In the genomic region with DNA sequence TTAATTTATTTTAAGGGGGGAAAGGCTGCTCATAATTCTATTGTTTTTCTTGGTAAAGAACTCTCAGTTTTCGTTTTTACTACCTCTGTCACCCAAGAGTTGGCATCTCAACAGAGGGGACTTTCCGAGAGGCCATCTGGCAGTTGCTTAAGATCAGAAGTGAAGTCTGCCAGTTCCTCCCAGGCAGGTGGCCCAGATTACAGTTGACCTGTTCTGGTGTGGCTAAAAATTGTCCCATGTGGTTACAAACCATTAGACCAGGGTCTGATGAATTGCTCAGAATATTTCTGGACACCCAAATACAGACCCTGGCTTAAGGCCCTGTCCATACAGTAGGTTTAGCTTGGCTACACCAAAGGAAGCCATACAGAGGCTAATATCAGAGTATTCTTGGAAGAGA, we compare ENCODE assay signal across 16 mouse cellular contexts.
DNase-seq lines count a peak whose midpoint lies in the region; ATAC-seq lines count a peak whose summit lies in the region.
"Had no signal": no experiment of that assay in that cellular context is flagged by ENCODE, and none has a peak within 500 bp of the region (broad histone marks: within the 10 kb centered on the region; RNA-seq: fewer than 3 reads in every experiment).

No protein-coding gene starts in this region.

- H3K9ac ChIP-seq in forebrain, embryonic 13.5 days, result no peak overlapping the region
- H3K9ac ChIP-seq: heart, embryonic 13.5 days; limb, embryonic 13.5 days; stomach, embryonic 15.5 days had no signal

- DNase-seq in cerebellum, postnatal 4 days (ENCODE audit: low spot score in 2 of 2), result no peak
- DNase-seq in spleen, postnatal 36 days (ENCODE audit: low spot score in 2 of 2), result peak; percentile 70 to 73
- no peak for DNase-seq in spleen, postnatal 4 days (ENCODE audit: low spot score in 2 of 2)
- DNase-seq in cerebellum, postnatal 25 days, result peak; percentile 65 to 78
- DNase-seq in splenic B cell, adult 2 months (ENCODE audit: low read depth, low spot score), result peak; percentile 77
- DNase-seq: kidney, adult 11 months; kidney, postnatal 36 days; lung, postnatal 10 days; thymus, postnatal 14 days had no signal

- 59% methylated on average over 2 of the region's 2 CpGs for WGBS in forebrain, embryonic 13.5 days

- H3K27me3 ChIP-seq in splenic B cell, adult 2 months (ENCODE audit: control insufficient read depth, insufficient read depth, low read length, poor library complexity, severe bottlenecking), result no peaks in the 10 kb centered on the region
- no peaks in the 10 kb centered on the region for H3K27me3 ChIP-seq in forebrain, embryonic 13.5 days
- H3K27me3 ChIP-seq: heart, embryonic 13.5 days; limb, embryonic 13.5 days; stomach, embryonic 15.5 days had no signal

- H3K4me1 ChIP-seq in forebrain, embryonic 13.5 days, result no peaks in the 10 kb centered on the region
- H3K4me1 ChIP-seq: heart, embryonic 13.5 days; hindbrain, embryonic 10.5 days; limb, embryonic 13.5 days; stomach, embryonic 15.5 days had no signal

- no peak overlapping the region for H3K4me3 ChIP-seq in forebrain, embryonic 13.5 days
- H3K4me3 ChIP-seq: heart, embryonic 13.5 days; hindbrain, embryonic 10.5 days; limb, embryonic 13.5 days; stomach, embryonic 15.5 days had no signal

- H3K9me3 ChIP-seq in forebrain, embryonic 13.5 days (replicated peaks), result no peaks in the 10 kb centered on the region
- H3K9me3 ChIP-seq: heart, embryonic 13.5 days; hindbrain, embryonic 10.5 days; limb, embryonic 13.5 days; stomach, embryonic 15.5 days had no signal

- H3K27ac ChIP-seq in forebrain, embryonic 13.5 days, result no peak overlapping the region
- H3K27ac ChIP-seq: heart, embryonic 13.5 days; hindbrain, embryonic 10.5 days; limb, embryonic 13.5 days; stomach, embryonic 15.5 days had no signal

- no peak overlapping the region for H3K4me2 ChIP-seq in forebrain, embryonic 13.5 days
- H3K4me2 ChIP-seq: heart, embryonic 13.5 days; limb, embryonic 13.5 days; stomach, embryonic 15.5 days had no signal

- peak; percentile 70 for ATAC-seq in cerebellum, adult (ENCODE audit: insufficient number of reproducible peaks, low FRiP score, low TSS enrichment)
- no peak for ATAC-seq in forebrain, embryonic 13.5 days
- no peak for ATAC-seq in monocyte, adult 5-6 weeks (replicated peaks; ENCODE audit: insufficient number of reproducible peaks, low FRiP score, low TSS enrichment, poor library complexity, severe bottlenecking)

- peaks cover 38% of the 10 kb centered on the region for H3K36me3 ChIP-seq in splenic B cell, adult 2 months (ENCODE audit: control insufficient read depth, insufficient read depth, low read length, poor library complexity, severe bottlenecking)
- H3K36me3 ChIP-seq in forebrain, embryonic 13.5 days (ENCODE audit: poor library complexity, severe bottlenecking), result no peaks in the 10 kb centered on the region
- H3K36me3 ChIP-seq: heart, embryonic 13.5 days; hindbrain, embryonic 10.5 days; limb, embryonic 13.5 days; stomach, embryonic 15.5 days had no signal

Comparison
In these comparisons a context has a peak if more than half of its experiments do, and no peak if none do; other contexts are left out.
1. DNase-seq: peak in spleen, postnatal 36 days (2 of 2), cerebellum, postnatal 25 days (2 of 2) and splenic B cell, adult 2 months (single experiment); none in cerebellum, postnatal 4 days (0 of 2) and spleen, postnatal 4 days (0 of 2).